Mouse (Mus musculus) CH12.LX (cell line): ENCODE measurements around the gene Atg4d. TPM values are rescaled to one million over a fixed set of nuclear protein-coding genes. Genes with fewer than 3 reads are reported as not detected.

Experiments
- DNase-seq: peaks from one replicate; pipeline ENCODE4 v3.0.0-alpha.2; 2013; ENCODE audit errors: extremely low read depth
- H3K27ac ChIP-seq: 2 replicates; pipeline ENCODE4 v1.5.1; 2012; ENCODE audit warnings: low read depth, mild to moderate bottlenecking, control low read depth, moderate library complexity; ENCODE audit not compliant: insufficient read depth
- H3K27me3 ChIP-seq: replicated peaks from 2 replicates; pipeline ENCODE3; 2012; ENCODE audit warnings: inconsistent platforms
- H3K36me3 ChIP-seq, 2 experiments: replicated peaks in 1 of 2; 2 replicates each; pipeline versions ENCODE3 to v1.6.1; 2012; ENCODE audit warnings: inconsistent platforms in 1 of 2, low read length in 1 of 2, mild to moderate bottlenecking in 1 of 2, mixed read lengths in 1 of 2, moderate library complexity in 1 of 2; ENCODE audit not compliant: control insufficient read depth in 1 of 2, insufficient read depth in 1 of 2
- H3K4me1 ChIP-seq, 2 experiments: 2 replicates each; pipeline ENCODE4 v1.6.1; 2012; ENCODE audit warnings: inconsistent platforms in 1 of 2, moderate library complexity in 1 of 2; ENCODE audit not compliant: insufficient read depth in 2 of 2, control insufficient read depth in 1 of 2
- H3K4me2 ChIP-seq: 2 replicates; pipeline ENCODE4 v1.6.1; 2012; ENCODE audit warnings: low read depth, mild to moderate bottlenecking, control low read depth; ENCODE audit not compliant: poor library complexity, insufficient read depth, severe bottlenecking
- H3K4me3 ChIP-seq, 3 experiments: fragments of 150-350 bp in 1 of 3; sonication (generic) in 1 of 3; replicated peaks in 1 of 3; 2 replicates each; pipeline versions ENCODE3 to v1.5.1; 2011 to 2012; ENCODE audit warnings: low read depth in 2 of 3, low read length in 2 of 3, mild to moderate bottlenecking in 2 of 3, moderate library complexity in 2 of 3, control low read depth in 1 of 3, improper control_type of control experiment in 1 of 3, inconsistent platforms in 1 of 3, mixed read lengths in 1 of 3; ENCODE audit not compliant: poor library complexity in 1 of 3
- H3K79me2 ChIP-seq: replicated peaks from 2 replicates; pipeline ENCODE4 v1.6.1; 2012; ENCODE audit warnings: mild to moderate bottlenecking, moderate library complexity; ENCODE audit not compliant: control insufficient read depth, poor library complexity, insufficient read depth, severe bottlenecking; ENCODE audit errors: extremely low read depth
- H3K9ac ChIP-seq: 2 replicates; pipeline ENCODE4 v1.6.1; 2012; ENCODE audit warnings: low read depth, mild to moderate bottlenecking, control low read depth, moderate library complexity; ENCODE audit not compliant: insufficient read depth
- H3K9me3 ChIP-seq: replicated peaks from 2 replicates; pipeline ENCODE3; 2012; ENCODE audit warnings: low read length, inconsistent platforms, mixed read lengths
- CHD1 ChIP-seq: IDR thresholded peaks from 2 replicates; pipeline ENCODE4 v1.6.1; 2012; ENCODE audit warnings: low read depth, low read length, improper control_type of control experiment, inconsistent platforms
- CHD2 ChIP-seq: IDR thresholded peaks from 2 replicates; pipeline ENCODE4 v1.6.1; 2011; ENCODE audit warnings: low read length, improper control_type of control experiment
- IRF4 ChIP-seq: IDR thresholded peaks from 2 replicates; pipeline ENCODE4 v1.6.1; 2014; ENCODE audit warnings: low read depth, mild to moderate bottlenecking, inconsistent platforms, low read length, improper control_type of control experiment
- MAFK ChIP-seq: IDR thresholded peaks from 2 replicates; pipeline ENCODE4 v1.6.1; 2011; ENCODE audit warnings: low read length, improper control_type of control experiment; ENCODE audit not compliant: insufficient replicate concordance
- MYC ChIP-seq: IDR thresholded peaks from 2 replicates; pipeline ENCODE4 v1.6.1; 2011; ENCODE audit warnings: low read depth, mild to moderate bottlenecking, improper control_type of control experiment, low read length
- PAX5 ChIP-seq: IDR thresholded peaks from 2 replicates; pipeline ENCODE4 v1.6.1; 2012; ENCODE audit warnings: low read length, inconsistent platforms, mixed read lengths
- POLR2AphosphoS2 ChIP-seq: IDR thresholded peaks from 2 replicates; pipeline ENCODE4 v1.6.1; 2011; ENCODE audit warnings: low read depth, low read length, improper control_type of control experiment
- USF2 ChIP-seq: conservative IDR thresholded peaks from 2 replicates; pipeline ENCODE4 v1.6.1; 2011; ENCODE audit warnings: low read depth, low read length, improper control_type of control experiment
- ZMIZ1 ChIP-seq: IDR thresholded peaks from 2 replicates; pipeline ENCODE4 v1.6.1; 2012; ENCODE audit warnings: low read depth, mild to moderate bottlenecking, inconsistent platforms, low read length, improper control_type of control experiment
- dilution Hi-C: fragments of 300-500 bp; cut with MboI; formaldehyde crosslinking; loops from 2 replicates; pipeline ENCODE4 v1.14.3; 2020; ENCODE audit warnings: low sequenced_read_pairs; ENCODE audit not compliant: extremely low pct_unique_long_range_greater_than_20kb, extremely low pct_ligation_motif_present
- in situ Hi-C: fragments of 300-500 bp; cut with MboI; formaldehyde crosslinking; loops from 3 replicates; pipeline ENCODE4 v1.14.3; 2019; ENCODE audit warnings: low sequenced_read_pairs, low pct_ligation_motif_present, low pct_unique_long_range_greater_than_20kb, mixed read lengths
- polyA plus RNA-seq: library from polyadenylated mRNA; unstranded; fragments of >175 nt; gene quantifications from 2 replicates; pipeline ENCODE4 v1.2.1, GENCODE M21; 2012; ENCODE audit warnings: low read depth; ENCODE audit not compliant: insufficient read length
- total RNA-seq, 2 experiments: library from RNA; depleted of rRNA; stranded (reverse); fragments of 300-350 nt in 1 of 2; fragments of >200 nt in 1 of 2; gene quantifications; 2 replicates each; pipeline ENCODE4 v1.2.3; 2012 to 2014

Gene Atg4d
- total and polyA plus RNA-seq, 3 experiments, result 7.7 to 14.3 (median 10.3) TPM

- in situ Hi-C loops (no loop called here), dilution Hi-C loops (no loop called here)
- Histone ChIP-seq H3K27me3 (no peaks in the 10 kb centered on the region), H3K36me3 (peaks cover 88 to 98% of the 10 kb centered on the region in 2 experiments), H3K4me2 (no peak overlapping the region), H3K27ac (no peak overlapping the region), H3K9me3 (no peaks in the 10 kb centered on the region), H3K4me3 (no peak overlapping the region), H3K4me1 (no peaks in the 10 kb centered on the region), H3K9ac (no peak overlapping the region), H3K79me2 (0 out of 2 replicates have a peak, but pooled peaks cover 3% of the 10 kb centered on the region)
- TF ChIP-seq IRF4 (no peak), ZMIZ1 (no peak), CHD2 (no peak), PAX5 (no peak), POLR2AphosphoS2 (0 out of 2 replicates have a peak, but pooled peaks have one; percentile 9)
- DNase-seq, result no peak
Measured at GRCm38 (mm10) chr9:21273094-21273493, 8.0 kb downstream of the Atg4d start.

- no peak overlapping the region for H3K27ac ChIP-seq
- no peak overlapping the region for H3K9ac ChIP-seq
- DNase-seq, result no peak
- no peak overlapping the region for H3K4me3 ChIP-seq
- H3K9me3 ChIP-seq, result no peaks in the 10 kb centered on the region
- dilution Hi-C loops, result no loop called here
- H3K79me2 ChIP-seq, result 0 out of 2 replicates have a peak, but pooled peaks cover 3% of the 10 kb centered on the region
- in situ Hi-C loops, result no loop called here
- no peak overlapping the region for H3K4me2 ChIP-seq
- TF ChIP-seq USF2 (no peak), ZMIZ1 (peak; percentile 45; the same call in 1 of the 2 replicates), MYC (no peak), POLR2AphosphoS2 (0 out of 2 replicates have a peak, but pooled peaks have one; percentile 15), MAFK (no peak)
- no peaks in the 10 kb centered on the region for H3K4me1 ChIP-seq
- H3K36me3 ChIP-seq, result peaks cover 87 to 97% of the 10 kb centered on the region in 2 experiments
- H3K27me3 ChIP-seq, result no peaks in the 10 kb centered on the region
Measured at GRCm38 (mm10) chr9:21273520-21274228, 8.6 kb downstream of the Atg4d start.

DNA sequence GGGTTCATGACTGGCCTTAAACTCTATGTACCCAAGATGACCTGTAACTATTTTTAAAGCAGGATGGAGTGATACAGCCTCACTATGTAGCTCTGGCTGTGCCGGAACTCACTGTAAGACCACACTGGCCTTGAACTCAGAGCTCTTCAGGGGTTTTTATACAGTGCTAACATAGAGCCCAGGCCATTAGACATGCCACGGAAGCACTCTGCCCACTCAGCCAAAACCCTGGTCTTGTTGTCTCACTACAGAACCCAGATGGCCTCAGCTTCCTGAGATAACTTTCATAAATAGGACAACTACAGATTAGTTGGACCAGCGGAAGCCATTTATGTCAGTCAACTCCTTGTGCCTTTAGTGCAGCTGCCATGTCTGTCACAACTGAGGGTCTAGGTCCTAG is 9.2 kb downstream of the Atg4d start:
- Histone ChIP-seq H3K79me2 (0 out of 2 replicates have a peak, but pooled peaks cover 3% of the 10 kb centered on the region), H3K27me3 (no peaks in the 10 kb centered on the region), H3K4me3 (no peak overlapping the region), H3K27ac (no peak overlapping the region), H3K36me3 (peaks cover 90 to 97% of the 10 kb centered on the region in 2 experiments), H3K9me3 (no peaks in the 10 kb centered on the region), H3K4me2 (no peak overlapping the region), H3K4me1 (no peaks in the 10 kb centered on the region), H3K9ac (no peak overlapping the region)
- dilution Hi-C loops (no loop called here), in situ Hi-C loops (no loop called here)
- TF ChIP-seq POLR2AphosphoS2 (0 out of 2 replicates have a peak, but pooled peaks have one; percentile 5), CHD1 (no peak)
- DNase-seq, result no peak
